Mouse (Mus musculus): ENCODE data around the gene Zfp513.

DNA sequence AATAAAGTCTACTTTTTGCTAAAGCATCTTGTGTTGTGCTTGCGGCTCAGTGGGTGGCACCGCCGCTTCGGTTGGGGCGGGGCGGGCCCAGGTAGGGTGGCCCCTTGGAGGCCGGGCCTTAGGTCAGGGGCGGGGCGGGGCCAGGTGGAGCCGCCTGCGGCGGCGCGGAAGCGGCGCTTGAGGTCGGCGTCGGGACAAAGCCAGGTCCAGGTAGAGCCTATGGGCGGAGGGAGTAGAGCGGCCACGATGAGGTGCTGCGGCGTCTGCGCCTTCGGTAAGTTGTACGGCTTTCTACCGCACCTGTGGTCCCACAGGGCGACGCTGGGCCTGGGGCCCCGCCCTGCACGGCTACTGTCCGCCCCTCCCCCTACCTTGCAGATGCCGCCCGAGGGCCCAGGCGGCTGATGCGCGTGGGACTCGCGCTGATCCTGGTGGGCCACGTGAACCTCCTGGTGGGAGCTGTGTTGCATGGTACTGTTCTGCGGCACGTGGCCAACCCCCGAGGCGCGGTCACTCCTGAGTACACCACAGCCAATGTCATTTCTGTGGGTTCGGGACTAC, 49.5 kb upstream of the Zfp513 start, which contains the start of gene Krtcap3:
- no peak for TF ChIP-seq TBP (conservative IDR thresholded peaks at IDR 0.05; ENCODE audit: low read depth, low read length)
- TF ChIP-seq ZC3H11A (IDR thresholded peaks at IDR 0.05; ENCODE audit: low read depth, low read length): no peak
- TF ChIP-seq NELFE (IDR thresholded peaks at IDR 0.05; ENCODE audit: low read depth, low read length): no peak
- TF ChIP-seq POLR2A (IDR thresholded peaks at IDR 0.05; ENCODE audit: low read depth, low read length): peak; percentile 39; the same call in 1 of the 2 replicates
- no peak for TF ChIP-seq RAD21 (IDR thresholded peaks at IDR 0.05; ENCODE audit: low read depth, low read length)
- 0 out of 2 replicates have a peak, but pooled peaks have one; percentile 10 for TF ChIP-seq MYC (IDR thresholded peaks at IDR 0.05; ENCODE audit: low read depth, low read length)
- TF ChIP-seq BHLHE40 (IDR thresholded peaks at IDR 0.05; ENCODE audit: low read depth, low read length): no peak
- no peak for TF ChIP-seq EP300 (IDR thresholded peaks at IDR 0.05; ENCODE audit: low read length)
- TF ChIP-seq RCOR1 (conservative IDR thresholded peaks at IDR 0.05; ENCODE audit: low read depth, low read length): no peak

Measured in CH12.LX (cell line).